Mouse (Mus musculus): ENCODE measurements around the gene Tnfaip8l3.
A peak's percentile ranks its signal among the peaks of the same experiment; 100 is the strongest.

DNA sequence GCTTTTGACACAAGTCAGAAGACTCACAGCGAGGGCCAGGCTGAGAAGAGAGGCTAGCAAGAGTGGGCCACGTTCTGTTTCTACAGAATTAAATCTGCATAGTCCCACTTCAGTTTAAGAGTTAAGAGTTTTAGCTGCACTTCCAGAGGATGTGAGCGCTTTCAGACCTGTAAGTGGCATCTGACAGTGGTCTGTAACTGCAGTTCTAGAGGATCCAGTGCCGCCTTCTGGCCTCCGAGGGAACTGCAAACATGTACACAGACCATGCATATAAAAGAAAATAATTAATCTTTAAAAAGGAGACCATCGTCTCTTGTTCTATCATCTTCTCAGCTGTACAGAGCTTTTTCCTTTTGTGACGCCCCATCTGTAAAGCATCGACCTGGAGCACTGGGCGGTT, 83.3 kb downstream of the Tnfaip8l3 start:
- 0 out of 2 replicates have a peak, but pooled peaks have one; percentile 21 for TF ChIP-seq CTCF (IDR thresholded peaks at IDR 0.05; ENCODE audit: insufficient read depth, low read depth, low read length)
- no peak for TF ChIP-seq POLR2A (IDR thresholded peaks at IDR 0.05; ENCODE audit: insufficient read depth, low read depth, low read length)

Measured in olfactory bulb, adult 2 months (tissue).